Mouse (Mus musculus) liver, adult 2 months (tissue): Measurements from ENCODE around the gene Fubp1. TPM values are rescaled to one million over a fixed set of nuclear protein-coding genes. Genes with fewer than 3 reads are reported as not detected.

ENCODE experiments used
- DNase-seq: peaks from one replicate; pipeline ENCODE4 v3.0.0-alpha.2; 2011; ENCODE audit warnings: low read depth, low spot score; ENCODE audit errors: extremely low read depth
- H3K27ac ChIP-seq: fragments of 200-500 bp; replicated peaks from 2 replicates; pipeline ENCODE4 v1.5.1; 2012; ENCODE audit warnings: low read depth, mild to moderate bottlenecking, control low read depth, inconsistent platforms, low read length; ENCODE audit not compliant: insufficient read depth
- H3K27me3 ChIP-seq: fragments of 200-500 bp; 2 replicates; pipeline ENCODE4 v1.6.1; 2012; ENCODE audit warnings: mild to moderate bottlenecking, moderate library complexity, low read length, inconsistent platforms; ENCODE audit not compliant: control insufficient read depth, insufficient read depth
- H3K36me3 ChIP-seq: fragments of 200-500 bp; 2 replicates; pipeline ENCODE4 v1.6.1; 2012; ENCODE audit warnings: low read length, inconsistent platforms; ENCODE audit not compliant: control insufficient read depth, insufficient read depth
- H3K4me1 ChIP-seq: fragments of 200-500 bp; 2 replicates; pipeline ENCODE4 v1.6.1; 2011; ENCODE audit warnings: low read length; ENCODE audit not compliant: control insufficient read depth, insufficient read depth
- H3K4me3 ChIP-seq: fragments of 200-500 bp; 2 replicates; pipeline ENCODE4 v1.5.1; 2011; ENCODE audit warnings: low read depth, mild to moderate bottlenecking, control low read depth, low read length, moderate library complexity; ENCODE audit not compliant: insufficient read depth
- H3K79me2 ChIP-seq: fragments of 200-500 bp; 2 replicates; pipeline ENCODE4 v1.6.1; 2012; ENCODE audit warnings: inconsistent platforms, mild to moderate bottlenecking, low read length, moderate library complexity; ENCODE audit not compliant: control insufficient read depth, insufficient read depth
- H3K9ac ChIP-seq: fragments of 200-500 bp; 2 replicates; pipeline ENCODE4 v1.6.1; 2012; ENCODE audit warnings: low read depth, mild to moderate bottlenecking, control low read depth, inconsistent platforms, low read length
- CTCF ChIP-seq: fragments of 200-500 bp; IDR thresholded peaks from 2 replicates; pipeline ENCODE4 v1.5.1; 2011; ENCODE audit warnings: low read depth, low read length, control low read depth
- POLR2A ChIP-seq: fragments of 200-500 bp; IDR thresholded peaks from 2 replicates; pipeline ENCODE4 v1.6.1; 2011; ENCODE audit warnings: low read length, control low read depth; ENCODE audit not compliant: insufficient read depth; ENCODE audit errors: extremely low read depth
- WGBS: fragments of 180-500 bp; shearing (Covaris S2); methylation state at CpG from one replicate; pipeline ENCODE4 v1.1.7; 2018; 5-methylcytosine and 5-hydroxymethylcytosine counted together
- polyA plus RNA-seq: library from polyadenylated mRNA; depleted of rRNA; stranded (reverse); fragments of >200 nt; gene quantifications from 2 replicates; pipeline ENCODE4 v1.2.3, GENCODE M21; 2012
- total RNA-seq: library from RNA; depleted of rRNA; stranded (reverse); fragments of >200 nt; gene quantifications from 2 replicates; pipeline ENCODE4 v1.2.3, GENCODE M21; 2014

Fubp1 gene
- total and polyA plus RNA-seq, 2 experiments = 28.1 to 61.9 TPM

GRCm38 (mm10) chr3:152271876-152272275 lies 61.7 kb downstream of the Fubp1 start:
- no peaks in the 10 kb centered on the region for H3K36me3 ChIP-seq
- no peaks in the 10 kb centered on the region for H3K4me1 ChIP-seq
- H3K27me3 ChIP-seq = no peaks in the 10 kb centered on the region
- TF ChIP-seq CTCF (no peak), POLR2A (no peak)
- DNase-seq = no peak
- H3K9ac ChIP-seq = no peak overlapping the region
- WGBS = 74% methylated on average over 6 of the region's 6 CpGs
- H3K4me3 ChIP-seq = no peak overlapping the region
- no peak overlapping the region for H3K27ac ChIP-seq
- H3K79me2 ChIP-seq = no peaks in the 10 kb centered on the region

- TF ChIP-seq POLR2A (no peak), CTCF (no peak)
- H3K4me3 ChIP-seq = no peak overlapping the region
- H3K79me2 ChIP-seq = no peaks in the 10 kb centered on the region
- 92% methylated on average over 20 of the region's 20 CpGs for WGBS
- H3K4me1 ChIP-seq = no peaks in the 10 kb centered on the region
- no peak overlapping the region for H3K27ac ChIP-seq
- no peak overlapping the region for H3K9ac ChIP-seq
- no peak for DNase-seq
- no peaks in the 10 kb centered on the region for H3K27me3 ChIP-seq
- H3K36me3 ChIP-seq = no peaks in the 10 kb centered on the region
These were observed 62.9 kb downstream of the Fubp1 start for GRCm38 (mm10) chr3:152272974-152273685.

GRCm38 (mm10) chr3:152275008-152275407 lies 64.8 kb downstream of the Fubp1 start:
- TF ChIP-seq CTCF (no peak), POLR2A (no peak)
- no peaks in the 10 kb centered on the region for H3K36me3 ChIP-seq
- no peak for DNase-seq

GRCm38 (mm10) chr3:152276935-152277334 lies 66.7 kb downstream of the Fubp1 start:
- no peak overlapping the region for H3K4me3 ChIP-seq
- H3K27ac ChIP-seq = no peak overlapping the region
- no peaks in the 10 kb centered on the region for H3K79me2 ChIP-seq
- H3K4me1 ChIP-seq = no peaks in the 10 kb centered on the region
- no peaks in the 10 kb centered on the region for H3K36me3 ChIP-seq
- WGBS = 93% methylated on average over 3 of the region's 3 CpGs
- no peak for TF ChIP-seq CTCF
- no peak for TF ChIP-seq POLR2A
- no peak overlapping the region for H3K9ac ChIP-seq
- no peaks in the 10 kb centered on the region for H3K27me3 ChIP-seq
- DNase-seq = no peak

More at GRCm38 (mm10) chr3:152275008-152275407, 64.8 kb downstream of the Fubp1 start:
- Histone ChIP-seq H3K9ac (no peak overlapping the region), H3K4me1 (no peaks in the 10 kb centered on the region), H3K79me2 (no peaks in the 10 kb centered on the region), H3K27me3 (no peaks in the 10 kb centered on the region), H3K4me3 (no peak overlapping the region), H3K27ac (no peak overlapping the region)
- WGBS = 85% methylated on average over 8 of the region's 8 CpGs

GRCm38 (mm10) chr3:152277912-152278311 lies 67.7 kb downstream of the Fubp1 start:
- Histone ChIP-seq H3K27me3 (no peaks in the 10 kb centered on the region), H3K27ac (no peak overlapping the region), H3K4me3 (no peak overlapping the region), H3K36me3 (no peaks in the 10 kb centered on the region), H3K4me1 (no peaks in the 10 kb centered on the region), H3K9ac (no peak overlapping the region), H3K79me2 (no peaks in the 10 kb centered on the region)
- no peak for DNase-seq
- TF ChIP-seq POLR2A = no peak
- no peak for TF ChIP-seq CTCF
- WGBS = 92% methylated on average over 2 of the region's 2 CpGs

- no peaks in the 10 kb centered on the region for H3K36me3 ChIP-seq
- no peak for DNase-seq
- 81% methylated on average over 2 of the region's 2 CpGs for WGBS
These were observed 68.2 kb downstream of the Fubp1 start for GRCm38 (mm10) chr3:152278431-152278830.

More at GRCm38 (mm10) chr3:152278431-152278830, 68.2 kb downstream of the Fubp1 start:
- TF ChIP-seq POLR2A (no peak), CTCF (no peak)
- no peak overlapping the region for H3K27ac ChIP-seq
- no peaks in the 10 kb centered on the region for H3K4me1 ChIP-seq
- H3K4me3 ChIP-seq = no peak overlapping the region
- H3K9ac ChIP-seq = no peak overlapping the region
- H3K79me2 ChIP-seq = no peaks in the 10 kb centered on the region
- H3K27me3 ChIP-seq = no peaks in the 10 kb centered on the region
